Mouse (Mus musculus): ENCODE results near the gene Tbx5. TPM values are rescaled to one million over a fixed set of nuclear protein-coding genes. Genes with fewer than 3 reads are reported as not detected.
"Not testable (repeated sequence)": the region's sequence is repeated elsewhere in the genome, so short reads cannot be mapped to it uniquely, and the experiment has no call there.

The Tbx5 gene
- polyA plus RNA-seq, 1 experiment from 2014 or later: 38.4 TPM

GRCm38 (mm10) chr5:119891960-119892359 lies 59.5 kb downstream of the Tbx5 start:
- H3K27me3 ChIP-seq (replicated peaks): no peaks in the 10 kb centered on the region

GRCm38 (mm10) chr5:119893060-119893459 lies 60.6 kb downstream of the Tbx5 start:
- Histone ChIP-seq H3K4me1 (no peaks in the 10 kb centered on the region), H3K27ac (replicated peaks) (no peak overlapping the region), H3K4me3 (no peak overlapping the region), H3K9ac (no peak overlapping the region), H3K36me3 (no peaks in the 10 kb centered on the region), H3K27me3 (replicated peaks) (no peaks in the 10 kb centered on the region), H3K4me2 (no peak overlapping the region), H3K9me3 (no peaks in the 10 kb centered on the region)
- no peak for ATAC-seq (ENCODE audit: extremely low read depth, insufficient number of reproducible peaks, low FRiP score, low TSS enrichment)
- 80% methylated on average over 3 of the region's 3 CpGs for WGBS

More at GRCm38 (mm10) chr5:119891960-119892359, 59.5 kb downstream of the Tbx5 start:
- Histone ChIP-seq H3K4me1 (no peaks in the 10 kb centered on the region), H3K36me3 (no peaks in the 10 kb centered on the region), H3K27ac (replicated peaks) (no peak overlapping the region), H3K4me3 (no peak overlapping the region), H3K9ac (no peak overlapping the region), H3K9me3 (no peaks in the 10 kb centered on the region), H3K4me2 (no peak overlapping the region)
- 62% methylated on average over 5 of the region's 5 CpGs for WGBS
- no peak for ATAC-seq (ENCODE audit: extremely low read depth, insufficient number of reproducible peaks, low FRiP score, low TSS enrichment)

- 31% methylated on average over 3 of the region's 3 CpGs for WGBS
- no peak overlapping the region for H3K9ac ChIP-seq
- no peak overlapping the region for H3K4me2 ChIP-seq
- H3K9me3 ChIP-seq: no peaks in the 10 kb centered on the region
- no peaks in the 10 kb centered on the region for H3K36me3 ChIP-seq
- no peaks in the 10 kb centered on the region for H3K4me1 ChIP-seq
- no peak for ATAC-seq (ENCODE audit: extremely low read depth, insufficient number of reproducible peaks, low FRiP score, low TSS enrichment)
- no peak overlapping the region for H3K27ac ChIP-seq (replicated peaks)
- no peaks in the 10 kb centered on the region for H3K27me3 ChIP-seq (replicated peaks)
- H3K4me3 ChIP-seq: no peak overlapping the region
Measured at GRCm38 (mm10) chr5:119896605-119897004, 64.1 kb downstream of the Tbx5 start.

GRCm38 (mm10) chr5:119916551-119917171 lies 84.2 kb downstream of the Tbx5 start:
- Histone ChIP-seq H3K36me3 (no peaks in the 10 kb centered on the region), H3K27me3 (replicated peaks) (no peaks in the 10 kb centered on the region), H3K4me2 (no peak overlapping the region), H3K27ac (replicated peaks) (no peak overlapping the region), H3K9me3 (no peaks in the 10 kb centered on the region), H3K9ac (no peak overlapping the region), H3K4me3 (no peak overlapping the region), H3K4me1 (no peaks in the 10 kb centered on the region)
- no peak for ATAC-seq (ENCODE audit: extremely low read depth, insufficient number of reproducible peaks, low FRiP score, low TSS enrichment)
- 63% methylated on average over 12 of the region's 12 CpGs for WGBS

GRCm38 (mm10) chr5:119918381-119918780 lies 85.9 kb downstream of the Tbx5 start:
- H3K4me1 ChIP-seq; H3K9ac ChIP-seq; H3K36me3 ChIP-seq; H3K9me3 ChIP-seq; H3K27ac ChIP-seq (replicated peaks); H3K27me3 ChIP-seq (replicated peaks); ATAC-seq (ENCODE audit: extremely low read depth, insufficient number of reproducible peaks, low FRiP score, low TSS enrichment); H3K4me3 ChIP-seq; H3K4me2 ChIP-seq: not testable (repeated sequence)
- 85% methylated on average over 1 of the region's 1 CpGs for WGBS

- Histone ChIP-seq H3K27ac (replicated peaks) (no peak overlapping the region), H3K27me3 (replicated peaks) (no peaks in the 10 kb centered on the region), H3K36me3 (no peaks in the 10 kb centered on the region), H3K9ac (no peak overlapping the region), H3K4me3 (no peak overlapping the region), H3K9me3 (no peaks in the 10 kb centered on the region), H3K4me2 (no peak overlapping the region), H3K4me1 (no peaks in the 10 kb centered on the region)
- no peak for ATAC-seq (ENCODE audit: extremely low read depth, insufficient number of reproducible peaks, low FRiP score, low TSS enrichment)
- WGBS: 71% methylated on average over 10 of the region's 10 CpGs
Measured at GRCm38 (mm10) chr5:119920941-119921340, 88.5 kb downstream of the Tbx5 start.

- Histone ChIP-seq H3K9ac (no peak overlapping the region), H3K4me1 (no peaks in the 10 kb centered on the region), H3K27ac (replicated peaks) (no peak overlapping the region), H3K9me3 (no peaks in the 10 kb centered on the region), H3K27me3 (replicated peaks) (no peaks in the 10 kb centered on the region), H3K4me3 (no peak overlapping the region), H3K36me3 (no peaks in the 10 kb centered on the region), H3K4me2 (no peak overlapping the region)
- no peak for ATAC-seq (ENCODE audit: extremely low read depth, insufficient number of reproducible peaks, low FRiP score, low TSS enrichment)
- 57% methylated on average over 11 of the region's 11 CpGs for WGBS
Measured at GRCm38 (mm10) chr5:119922229-119922628, 89.8 kb downstream of the Tbx5 start.

Other genes with a start within 250 kb of the Tbx5 start
- gene Tbx3, start 162.0 kb upstream of the Tbx5 start, polyA plus RNA-seq (2015; fragmentation: Nextera tagmentation; extraction: Ambion mirVana): 9.4 and 12.8 TPM in 2 replicates